Mouse (Mus musculus) kidney, embryonic 14.5 days (tissue): ENCODE measurements around the gene Vamp8. TPM values are rescaled to one million over a fixed set of nuclear protein-coding genes. Genes with fewer than 3 reads are reported as not detected.
A peak's percentile ranks its signal among the peaks of the same experiment; 100 is the strongest.

Experiments used
- ATAC-seq: fragments of 200-750 bp; cut with Nextera tagmentation; 2 replicates; pipeline ENCODE4 v1.8.0; 2017; ENCODE audit warnings: moderate number of reproducible peaks, mild to moderate bottlenecking, moderate TSS enrichment, moderate library complexity; ENCODE audit not compliant: low FRiP score, low TSS enrichment
- H3K27ac ChIP-seq: fragments of 300-500 bp; sonication (generic); 2 replicates; pipeline ENCODE4 v1.5.1; 2014; ENCODE audit warnings: low read depth, mild to moderate bottlenecking, low read length, moderate library complexity, mixed read lengths
- H3K27me3 ChIP-seq: fragments of 300-500 bp; sonication (generic); 2 replicates; pipeline ENCODE4 v1.6.1; 2014; ENCODE audit warnings: mild to moderate bottlenecking, low read length; ENCODE audit not compliant: control insufficient read depth, insufficient read depth
- H3K36me3 ChIP-seq: fragments of 300-500 bp; sonication (generic); 2 replicates; pipeline ENCODE4 v1.6.1; 2014; ENCODE audit warnings: low read length, mixed read lengths; ENCODE audit not compliant: control insufficient read depth, insufficient read depth
- H3K4me1 ChIP-seq: fragments of 300-500 bp; sonication (generic); 2 replicates; pipeline ENCODE4 v1.6.1; 2014; ENCODE audit warnings: low read length, mixed read lengths; ENCODE audit not compliant: control insufficient read depth, insufficient read depth
- H3K4me2 ChIP-seq: fragments of 300-500 bp; sonication (generic); replicated peaks from 2 replicates; pipeline ENCODE4 v1.6.1; 2014; ENCODE audit warnings: low read depth, mild to moderate bottlenecking, low read length
- H3K4me3 ChIP-seq: fragments of 300-500 bp; sonication (generic); 2 replicates; pipeline ENCODE4 v1.5.1; 2014; ENCODE audit warnings: mild to moderate bottlenecking, low read length
- H3K9ac ChIP-seq: fragments of 300-500 bp; sonication (generic); 2 replicates; pipeline ENCODE4 v1.6.1; 2014; ENCODE audit warnings: low read depth, mild to moderate bottlenecking, low read length, moderate library complexity
- H3K9me3 ChIP-seq: fragments of 300-500 bp; sonication (generic); 2 replicates; pipeline ENCODE4 v1.6.1; 2016; ENCODE audit warnings: low read length; ENCODE audit not compliant: control insufficient read depth
- WGBS: fragments of 180-500 bp; shearing (Covaris S2); extraction: QIAGEN DNeasy Blood & Tissue Kit; methylation state at CpG from one replicate; pipeline ENCODE4 v1.1.7; 2014; 5-methylcytosine and 5-hydroxymethylcytosine counted together
- polyA plus RNA-seq: library from polyadenylated mRNA; unstranded; fragments of >200 nt; fragmentation: Nextera tagmentation; extraction: Ambion mirVana; gene quantifications from 2 replicates; pipeline ENCODE4 v1.2.1, GENCODE M21; 2014

Vamp8 gene
- polyA plus RNA-seq, 1 experiment from 2014 or later: 114 TPM

DNA sequence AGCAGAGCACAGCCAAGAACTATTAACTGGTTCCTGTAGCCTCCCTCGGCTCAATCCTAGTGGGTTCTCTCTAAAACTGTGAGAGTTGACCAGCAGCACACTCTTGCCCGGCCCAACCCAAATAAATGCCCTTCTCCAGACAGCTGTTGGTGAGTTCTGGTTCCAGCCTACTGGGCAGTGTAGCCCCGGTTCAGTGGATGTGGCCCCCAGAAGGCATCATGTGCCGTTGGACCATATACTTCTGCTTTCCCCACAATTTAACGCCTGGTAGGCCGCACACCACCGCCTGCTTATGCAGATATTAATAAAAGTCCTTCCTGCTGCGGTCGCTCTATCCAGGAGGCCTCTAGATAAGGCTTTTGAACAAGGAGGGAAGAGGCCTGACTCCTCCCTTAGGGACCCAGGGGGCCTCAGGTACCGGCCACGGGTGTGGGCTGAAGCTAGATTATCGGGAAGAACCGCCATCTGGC lies 997 bp downstream of the Vamp8 start:
- Histone ChIP-seq H3K4me1 (peaks cover 25% of the 10 kb centered on the region), H3K27ac (peak overlapping the region; percentile 97), H3K36me3 (peaks cover 10% of the 10 kb centered on the region), H3K27me3 (no peaks in the 10 kb centered on the region), H3K9ac (peak overlapping the region; percentile 73), H3K9me3 (no peaks in the 10 kb centered on the region), H3K4me3 (peak overlapping the region; percentile 54), H3K4me2 (peak overlapping the region; percentile 55)
- WGBS: 17% methylated on average over 13 of the region's 13 CpGs
- ATAC-seq: peak; percentile 32

- Histone ChIP-seq H3K4me2 (peak overlapping the region; percentile 55), H3K9me3 (no peaks in the 10 kb centered on the region), H3K27me3 (no peaks in the 10 kb centered on the region), H3K4me3 (no peak overlapping the region; the same call in 1 of the 2 replicates), H3K36me3 (peaks cover 10% of the 10 kb centered on the region), H3K4me1 (peaks cover 25% of the 10 kb centered on the region), H3K27ac (no peak overlapping the region), H3K9ac (peak overlapping the region; percentile 73; the same call in 1 of the 2 replicates)
- ATAC-seq: no peak
- WGBS: 83% methylated on average over 6 of the region's 6 CpGs
These were observed 1.6 kb downstream of the Vamp8 start for GRCm38 (mm10) chr6:72388791-72389329.

GRCm38 (mm10) chr6:72388266-72388665 lies 2.2 kb downstream of the Vamp8 start:
- Histone ChIP-seq H3K4me3 (no peak overlapping the region), H3K27ac (no peak overlapping the region)
- 61% methylated on average over 10 of the region's 10 CpGs for WGBS

DNA sequence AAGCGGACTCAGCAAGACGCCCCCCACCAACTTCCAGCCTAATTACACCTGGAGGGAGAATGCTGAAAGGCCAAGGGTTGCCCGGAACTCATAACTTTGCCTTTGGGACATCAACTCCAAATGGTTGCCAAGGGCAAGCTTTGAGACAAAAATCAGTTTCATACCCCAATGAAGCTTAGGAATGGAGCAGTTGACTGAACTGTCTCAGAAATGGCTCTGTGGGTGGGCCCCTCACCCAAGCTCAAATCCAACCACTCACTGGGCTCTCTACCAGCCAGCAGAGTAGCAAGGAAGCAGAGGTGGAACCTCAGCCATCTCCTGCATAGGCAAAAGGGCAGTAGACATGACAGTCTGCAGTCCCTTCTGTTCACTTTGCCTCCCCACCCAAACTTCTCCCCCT lies 2.7 kb downstream of the Vamp8 start:
- H3K27ac ChIP-seq: no peak overlapping the region
- no peak overlapping the region for H3K9ac ChIP-seq
- no peak overlapping the region for H3K4me2 ChIP-seq
- no peaks in the 10 kb centered on the region for H3K27me3 ChIP-seq
- no peak overlapping the region for H3K4me3 ChIP-seq
- H3K36me3 ChIP-seq: peaks cover 10% of the 10 kb centered on the region
- peaks cover 25% of the 10 kb centered on the region for H3K4me1 ChIP-seq
- 59% methylated on average over 3 of the region's 3 CpGs for WGBS
- no peak for ATAC-seq
- H3K9me3 ChIP-seq: no peaks in the 10 kb centered on the region

More at GRCm38 (mm10) chr6:72388266-72388665, 2.2 kb downstream of the Vamp8 start:
- Histone ChIP-seq H3K27me3 (no peaks in the 10 kb centered on the region), H3K9ac (no peak overlapping the region), H3K4me1 (peaks cover 25% of the 10 kb centered on the region), H3K4me2 (no peak overlapping the region), H3K9me3 (no peaks in the 10 kb centered on the region), H3K36me3 (peaks cover 10% of the 10 kb centered on the region)
- no peak for ATAC-seq

DNA sequence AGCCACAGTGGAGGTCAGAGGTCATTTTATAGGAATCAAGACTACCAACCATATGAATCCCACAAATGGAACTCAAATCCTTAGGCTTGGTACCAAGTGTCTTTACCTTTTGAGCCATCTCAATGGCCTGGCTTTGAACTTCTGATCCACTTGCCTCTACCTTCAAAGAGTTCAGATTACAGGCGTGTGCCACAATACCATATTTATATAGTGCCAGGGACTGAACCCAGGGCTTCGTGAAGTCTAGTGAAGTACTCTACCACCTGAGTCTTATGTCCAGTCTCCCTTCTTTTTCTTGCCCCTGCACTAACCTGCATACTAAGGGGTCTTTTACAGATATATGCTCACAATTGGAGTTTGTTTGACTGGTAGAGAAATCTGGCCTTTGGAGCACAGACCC lies 3.9 kb downstream of the Vamp8 start:
- Histone ChIP-seq H3K27me3 (no peaks in the 10 kb centered on the region), H3K27ac (no peak overlapping the region), H3K9ac (no peak overlapping the region), H3K4me2 (no peak overlapping the region), H3K4me1 (peaks cover 25% of the 10 kb centered on the region), H3K9me3 (no peaks in the 10 kb centered on the region), H3K4me3 (no peak overlapping the region), H3K36me3 (peaks cover 10% of the 10 kb centered on the region)
- ATAC-seq: no peak
- 90% methylated on average over 2 of the region's 2 CpGs for WGBS

DNA sequence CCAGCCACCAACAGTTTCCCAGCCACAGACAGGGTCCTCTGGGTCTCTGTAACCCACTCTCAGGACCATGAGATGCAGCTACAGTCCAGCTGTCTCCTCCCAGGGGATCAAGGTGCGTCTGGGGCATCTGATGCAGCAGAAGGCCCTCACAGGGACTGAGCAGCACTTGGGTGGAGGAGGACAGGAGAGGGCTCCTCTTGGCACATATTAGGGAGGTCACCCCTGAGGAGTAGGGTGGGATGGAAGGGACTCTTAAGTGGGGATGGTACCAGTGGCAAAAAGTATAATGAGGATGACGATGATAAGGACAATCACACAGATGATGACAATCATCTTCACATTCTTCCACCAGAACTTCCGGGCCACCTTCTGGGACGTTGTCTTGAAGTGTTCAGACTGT lies 5.2 kb downstream of the Vamp8 start:
- Histone ChIP-seq H3K9ac (no peak overlapping the region), H3K27me3 (0 out of 2 replicates have a peak, but pooled peaks cover under 1% of the 10 kb centered on the region)

GRCm38 (mm10) chr6:72383952-72384351 lies 6.6 kb downstream of the Vamp8 start:
- H3K9me3 ChIP-seq: no peaks in the 10 kb centered on the region

More for the DNA sequence above, 5.2 kb downstream of the Vamp8 start:
- no peak for ATAC-seq
- peaks cover 10% of the 10 kb centered on the region for H3K36me3 ChIP-seq
- no peaks in the 10 kb centered on the region for H3K9me3 ChIP-seq
- H3K27ac ChIP-seq: no peak overlapping the region
- WGBS: 87% methylated on average over 4 of the region's 4 CpGs
- no peak overlapping the region for H3K4me2 ChIP-seq
- H3K4me3 ChIP-seq: no peak overlapping the region
- H3K4me1 ChIP-seq: peaks cover 16% of the 10 kb centered on the region

GRCm38 (mm10) chr6:72383142-72383820 lies 7.2 kb downstream of the Vamp8 start:
- Histone ChIP-seq H3K36me3 (peaks cover 10% of the 10 kb centered on the region), H3K27ac (no peak overlapping the region), H3K9ac (no peak overlapping the region), H3K4me3 (no peak overlapping the region), H3K9me3 (no peaks in the 10 kb centered on the region), H3K4me2 (no peak overlapping the region), H3K4me1 (peaks cover 5% of the 10 kb centered on the region), H3K27me3 (peaks cover 11% of the 10 kb centered on the region; the same call in 1 of the 2 replicates)
- ATAC-seq: no peak
- 87% methylated on average over 6 of the region's 6 CpGs for WGBS

More at GRCm38 (mm10) chr6:72383952-72384351, 6.6 kb downstream of the Vamp8 start:
- 91% methylated on average over 7 of the region's 7 CpGs for WGBS
- Histone ChIP-seq H3K27ac (no peak overlapping the region), H3K4me2 (no peak overlapping the region), H3K9ac (no peak overlapping the region), H3K27me3 (peaks cover 11% of the 10 kb centered on the region; the same call in 1 of the 2 replicates), H3K4me3 (no peak overlapping the region), H3K4me1 (peaks cover 11% of the 10 kb centered on the region), H3K36me3 (peaks cover 10% of the 10 kb centered on the region)
- no peak for ATAC-seq

GRCm38 (mm10) chr6:72382494-72382893 lies 8.0 kb downstream of the Vamp8 start:
- no peak overlapping the region for H3K4me3 ChIP-seq
- H3K9ac ChIP-seq: no peak overlapping the region
- H3K27ac ChIP-seq: no peak overlapping the region
- ATAC-seq: no peak
- no peaks in the 10 kb centered on the region for H3K4me1 ChIP-seq
- peaks cover 11% of the 10 kb centered on the region; the same call in 1 of the 2 replicates for H3K27me3 ChIP-seq
- peaks cover 10% of the 10 kb centered on the region for H3K36me3 ChIP-seq
- H3K4me2 ChIP-seq: no peak overlapping the region
- H3K9me3 ChIP-seq: no peaks in the 10 kb centered on the region
- 84% methylated on average over 6 of the region's 6 CpGs for WGBS
